Comparison of ENCODE assay signal across 7 mouse cellular contexts in the genomic region with DNA sequence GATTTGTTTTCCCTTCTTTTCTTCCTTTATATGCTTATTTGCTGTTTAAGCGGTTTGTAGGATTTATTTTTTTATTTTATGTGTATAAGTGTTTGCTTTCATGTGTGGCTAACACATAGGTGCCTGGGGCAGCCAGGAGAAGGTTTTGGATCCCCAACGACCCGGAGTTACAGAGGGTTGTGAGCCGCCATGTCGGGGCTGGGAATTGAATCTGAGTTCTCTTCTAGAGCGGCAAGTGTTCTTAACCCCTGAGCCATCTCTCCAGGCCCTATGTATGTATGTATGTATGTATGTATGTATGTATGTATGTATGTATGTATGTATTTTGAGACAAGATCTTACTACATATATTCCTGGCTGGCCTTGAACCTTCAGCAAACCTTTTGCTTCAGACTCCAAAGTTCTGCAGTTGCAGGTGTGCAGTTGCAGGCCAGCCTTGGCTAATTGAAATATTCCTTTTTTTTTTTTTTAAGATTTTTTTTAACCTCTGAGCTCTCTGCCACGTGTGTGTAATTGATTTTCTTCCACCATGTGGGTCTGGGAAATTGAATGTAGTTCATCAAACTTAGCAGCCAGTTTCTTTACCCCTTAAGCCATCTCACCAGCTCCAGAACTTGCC. TPM values are rescaled to one million over a fixed set of nuclear protein-coding genes. Genes with fewer than 3 reads are reported as not detected.
DNase-seq lines count a peak whose midpoint lies in the region; ATAC-seq and TF ChIP-seq lines count a peak whose summit lies in the region.

No protein-coding gene starts in this region.

- TF ChIP-seq POLR2A in testis, adult 2 months (IDR thresholded peaks at IDR 0.05; ENCODE audit: control insufficient read depth, low read depth, low read length): no peak

- H3K27ac ChIP-seq in testis, adult 2 months (ENCODE audit: control insufficient read depth, insufficient read depth, low read depth, low read length): peak overlapping the region; percentile 89
- peak overlapping the region; percentile 96; the same call in 1 of the 2 replicates for H3K27ac ChIP-seq in embryonic facial prominence, embryonic 12.5 days
- H3K27ac ChIP-seq in hindbrain, embryonic 16.5 days (ENCODE audit: low read depth, low read length): peak overlapping the region; percentile 98
- peak overlapping the region; percentile 97 for H3K27ac ChIP-seq in lung, postnatal 0 days (ENCODE audit: low read length)

- peak overlapping the region; percentile 93 for H3K9ac ChIP-seq in embryonic facial prominence, embryonic 12.5 days
- peak overlapping the region; percentile 96 for H3K9ac ChIP-seq in hindbrain, embryonic 16.5 days (ENCODE audit: low read depth, low read length)
- peak overlapping the region; percentile 89 for H3K9ac ChIP-seq in lung, postnatal 0 days (replicated peaks; ENCODE audit: low read depth)

- no peak for DNase-seq in testis, postnatal 14 days (ENCODE audit: low spot score)
- DNase-seq in lung, postnatal 0 days (ENCODE audit: low spot score): no peak
- DNase-seq in yolk sac, embryonic 10.5 days (ENCODE audit: low spot score): peak; percentile 55
- DNase-seq in right cerebral cortex, adult 18-20 months: no peak

- peak overlapping the region; percentile 51 for H3K4me2 ChIP-seq in embryonic facial prominence, embryonic 12.5 days (replicated peaks)
- peak overlapping the region; percentile 66 for H3K4me2 ChIP-seq in hindbrain, embryonic 16.5 days (ENCODE audit: low read length)
- H3K4me2 ChIP-seq in lung, postnatal 0 days (replicated peaks; ENCODE audit: low read depth, low read length): peak overlapping the region; percentile 66

- no peak for TF ChIP-seq EP300 in lung, postnatal 0 days (IDR thresholded peaks at IDR 0.05)

- H3K27me3 ChIP-seq in testis, adult 2 months (ENCODE audit: control insufficient read depth, insufficient read depth, low read length): no peaks in the 10 kb centered on the region
- no peaks in the 10 kb centered on the region for H3K27me3 ChIP-seq in embryonic facial prominence, embryonic 12.5 days
- no peaks in the 10 kb centered on the region for H3K27me3 ChIP-seq in hindbrain, embryonic 16.5 days (replicated peaks; ENCODE audit: control insufficient read depth, insufficient read depth, low read length)
- no peaks in the 10 kb centered on the region for H3K27me3 ChIP-seq in lung, postnatal 0 days (replicated peaks; ENCODE audit: insufficient read depth, low read length)

- peaks cover 4% of the 10 kb centered on the region for H3K4me1 ChIP-seq in testis, adult 2 months (ENCODE audit: control insufficient read depth, insufficient read depth, low read length)
- peaks cover 18% of the 10 kb centered on the region; the same call in 1 of the 2 replicates for H3K4me1 ChIP-seq in embryonic facial prominence, embryonic 12.5 days
- H3K4me1 ChIP-seq in hindbrain, embryonic 16.5 days (ENCODE audit: control insufficient read depth, insufficient read depth, low read depth, low read length): peaks cover 11% of the 10 kb centered on the region
- H3K4me1 ChIP-seq in lung, postnatal 0 days (ENCODE audit: insufficient read depth, low read depth, low read length): peaks cover 10% of the 10 kb centered on the region

- no peak for TF ChIP-seq CTCF in testis, adult 2 months (IDR thresholded peaks at IDR 0.05; ENCODE audit: control insufficient read depth, insufficient read depth, insufficient replicate concordance, low read depth, low read length)
- no peak for TF ChIP-seq CTCF in lung, postnatal 0 days (IDR thresholded peaks at IDR 0.05)

- no peaks in the 10 kb centered on the region for H3K36me3 ChIP-seq in testis, adult 2 months (ENCODE audit: control insufficient read depth, insufficient read depth, low read length)
- H3K36me3 ChIP-seq in embryonic facial prominence, embryonic 12.5 days: no peaks in the 10 kb centered on the region
- H3K36me3 ChIP-seq in hindbrain, embryonic 16.5 days (ENCODE audit: control insufficient read depth, insufficient read depth, low read length): no peaks in the 10 kb centered on the region
- no peaks in the 10 kb centered on the region for H3K36me3 ChIP-seq in lung, postnatal 0 days (ENCODE audit: insufficient read depth, low read length)

- peak overlapping the region; percentile 91 for H3K4me3 ChIP-seq in testis, adult 2 months (ENCODE audit: control insufficient read depth, low read depth, low read length)
- peak overlapping the region; percentile 88 for H3K4me3 ChIP-seq in embryonic facial prominence, embryonic 12.5 days
- peak overlapping the region; percentile 91 for H3K4me3 ChIP-seq in hindbrain, embryonic 16.5 days (ENCODE audit: low read length)
- peak overlapping the region; percentile 89 for H3K4me3 ChIP-seq in lung, postnatal 0 days (ENCODE audit: low read depth, low read length)

- WGBS in embryonic facial prominence, embryonic 12.5 days: 17% methylated on average over 7 of the region's 7 CpGs
- 12% methylated on average over 7 of the region's 7 CpGs for WGBS in hindbrain, embryonic 16.5 days
- WGBS in lung, postnatal 0 days: 21% methylated on average over 7 of the region's 7 CpGs

- ATAC-seq in embryonic facial prominence, embryonic 12.5 days (ENCODE audit: insufficient number of reproducible peaks, insufficient read depth, low FRiP score, low TSS enrichment): no peak
- no peak for ATAC-seq in hindbrain, embryonic 16.5 days
- no peak for ATAC-seq in lung, postnatal 0 days

- H3K9me3 ChIP-seq in embryonic facial prominence, embryonic 12.5 days: no peaks in the 10 kb centered on the region
- no peaks in the 10 kb centered on the region for H3K9me3 ChIP-seq in hindbrain, embryonic 16.5 days (ENCODE audit: control insufficient read depth, low read length)
- H3K9me3 ChIP-seq in lung, postnatal 0 days (ENCODE audit: low read length): no peaks in the 10 kb centered on the region

RNA-seq across cellular contexts. Expression of gene Nipsnap2, which starts 1.0 kb away (rescaled TPM):
- polyA plus RNA-seq in testis, adult 2 months (2012; rRNA removed): 14.8 and 15.6 TPM in 2 replicates
- 89.1 and 96.8 TPM in 2 replicates for polyA plus RNA-seq in embryonic facial prominence, embryonic 12.5 days (2016; fragmentation: Nextera tagmentation; extraction: Ambion mirVana)
- polyA plus RNA-seq in hindbrain, embryonic 16.5 days (2015; fragmentation: Nextera tagmentation; extraction: Ambion mirVana): 96.4 and 98.7 TPM in 2 replicates
- 99.8 and 102 TPM in 2 replicates for polyA plus RNA-seq in lung, postnatal 0 days (2015; fragmentation: Nextera tagmentation; extraction: Ambion mirVana)

RNA-seq across cellular contexts. Expression of gene Mrps17, which starts 10.6 kb away (rescaled TPM):
- 44.4 and 62.7 TPM in 2 replicates for polyA plus RNA-seq in testis, adult 2 months (2012; rRNA removed)
- 187 and 190 TPM in 2 replicates for polyA plus RNA-seq in embryonic facial prominence, embryonic 12.5 days (2016; fragmentation: Nextera tagmentation; extraction: Ambion mirVana)
- 171 and 176 TPM in 2 replicates for polyA plus RNA-seq in hindbrain, embryonic 16.5 days (2015; fragmentation: Nextera tagmentation; extraction: Ambion mirVana)
- polyA plus RNA-seq in lung, postnatal 0 days (2015; fragmentation: Nextera tagmentation; extraction: Ambion mirVana): 135 and 143 TPM in 2 replicates

RNA-seq across cellular contexts. Expression of gene Sept14, which starts 17.6 kb away (rescaled TPM):
- 5.7 and 10.6 TPM in 2 replicates for polyA plus RNA-seq in testis, adult 2 months (2012; rRNA removed)
- not detected in 2 replicates for polyA plus RNA-seq in embryonic facial prominence, embryonic 12.5 days (2016; fragmentation: Nextera tagmentation; extraction: Ambion mirVana)
- polyA plus RNA-seq in hindbrain, embryonic 16.5 days (2015; fragmentation: Nextera tagmentation; extraction: Ambion mirVana): not detected in 2 replicates
- not detected in 2 replicates for polyA plus RNA-seq in lung, postnatal 0 days (2015; fragmentation: Nextera tagmentation; extraction: Ambion mirVana)

RNA-seq across cellular contexts. Expression of gene Zfp11, which starts 56.0 kb away (rescaled TPM):
- polyA plus RNA-seq in testis, adult 2 months (2012; rRNA removed): 0.94 and 1.3 TPM in 2 replicates
- polyA plus RNA-seq in embryonic facial prominence, embryonic 12.5 days (2016; fragmentation: Nextera tagmentation; extraction: Ambion mirVana): 5.5 and 6.2 TPM in 2 replicates
- polyA plus RNA-seq in hindbrain, embryonic 16.5 days (2015; fragmentation: Nextera tagmentation; extraction: Ambion mirVana): 7.1 and 7.7 TPM in 2 replicates
- polyA plus RNA-seq in lung, postnatal 0 days (2015; fragmentation: Nextera tagmentation; extraction: Ambion mirVana): 1.7 and 1.8 TPM in 2 replicates
